Mouse (Mus musculus) hindbrain, embryonic 14.5 days (tissue): ENCODE measurements at regions not wholly inside any gene's neighbourhood (a gene's known extent, or its start where the extent isn't known, plus 50 kb on each side); places are given as distances from the start of the nearest gene placed in this dataset.

Source experiments
- ATAC-seq: fragments of 200-750 bp; cut with Nextera tagmentation; 2 replicates; pipeline ENCODE4 v1.8.0; 2017; ENCODE audit warnings: moderate number of reproducible peaks, mild to moderate bottlenecking, moderate TSS enrichment, moderate library complexity; ENCODE audit not compliant: low FRiP score
- DNase-seq: peaks from one replicate; pipeline ENCODE4 v3.0.0-alpha.2; 2015; ENCODE audit warnings: low spot score
- H3K27ac ChIP-seq: fragments of 300-500 bp; sonication (generic); 2 replicates; pipeline ENCODE4 v1.5.1; 2014; ENCODE audit warnings: mild to moderate bottlenecking, moderate library complexity
- H3K27me3 ChIP-seq: fragments of 300-500 bp; sonication (generic); 2 replicates; pipeline ENCODE4 v1.6.1; 2014; ENCODE audit warnings: mild to moderate bottlenecking, low read length, mixed read lengths; ENCODE audit not compliant: control insufficient read depth, insufficient read depth
- H3K36me3 ChIP-seq: fragments of 300-500 bp; sonication (generic); replicated peaks from 2 replicates; pipeline ENCODE4 v1.6.1; 2014; ENCODE audit not compliant: control insufficient read depth, insufficient read depth
- H3K4me1 ChIP-seq: fragments of 300-500 bp; sonication (generic); replicated peaks from 2 replicates; pipeline ENCODE4 v1.6.1; 2014; ENCODE audit warnings: antibody characterized with exemption, low read length, mixed read lengths; ENCODE audit not compliant: control insufficient read depth, insufficient read depth
- H3K4me2 ChIP-seq: fragments of 300-500 bp; sonication (generic); replicated peaks from 2 replicates; pipeline ENCODE4 v1.6.1; 2014; ENCODE audit warnings: mild to moderate bottlenecking, moderate library complexity
- H3K4me3 ChIP-seq: fragments of 300-500 bp; sonication (generic); replicated peaks from 2 replicates; pipeline ENCODE4 v1.5.1; 2014; ENCODE audit warnings: mild to moderate bottlenecking, low read length
- H3K9ac ChIP-seq: fragments of 300-500 bp; sonication (generic); 2 replicates; pipeline ENCODE4 v1.6.1; 2014
- H3K9me3 ChIP-seq: fragments of 300-500 bp; sonication (generic); 2 replicates; pipeline ENCODE4 v1.6.1; 2016; ENCODE audit warnings: low read length; ENCODE audit not compliant: control insufficient read depth
- WGBS: fragments of 180-500 bp; shearing (Covaris S2); extraction: QIAGEN DNeasy Blood & Tissue Kit; methylation state at CpG from one replicate; pipeline ENCODE4 v1.1.7; 2014; 5-methylcytosine and 5-hydroxymethylcytosine counted together

GRCm38 (mm10) chr15:68384571-68385335 lies 1884.0 kb upstream of the Lrrc6 start:
- DNase-seq (no peak), ATAC-seq (no peak)
- no peak overlapping the region for H3K4me3 ChIP-seq
- WGBS, result 61% methylated on average over 10 of the region's 10 CpGs
- no peaks in the 10 kb centered on the region for H3K36me3 ChIP-seq
- H3K9ac ChIP-seq, result no peak overlapping the region
- no peaks in the 10 kb centered on the region for H3K9me3 ChIP-seq
- no peaks in the 10 kb centered on the region for H3K27me3 ChIP-seq
- no peak overlapping the region for H3K4me2 ChIP-seq
- H3K27ac ChIP-seq, result no peak overlapping the region
- H3K4me1 ChIP-seq, result no peaks in the 10 kb centered on the region

DNA sequence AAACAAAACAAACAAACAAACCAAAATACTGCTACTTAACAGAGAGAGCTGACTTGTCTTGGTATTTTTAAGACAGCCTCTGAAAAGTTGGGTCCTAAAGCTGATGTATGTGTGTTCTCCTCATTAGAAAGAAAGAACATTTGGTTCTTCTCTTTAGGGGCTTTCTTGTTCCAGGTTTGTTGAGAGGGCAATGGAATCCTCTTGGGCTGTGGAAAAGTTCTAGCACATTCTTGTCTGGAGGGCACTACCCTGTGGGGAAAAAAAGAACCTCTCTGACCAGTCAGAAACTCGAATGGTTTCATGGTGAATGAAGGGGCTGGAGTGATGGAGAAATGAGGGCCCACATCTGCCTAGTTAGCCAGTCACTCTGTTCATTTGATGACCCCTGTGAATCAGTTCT lies 1874.5 kb upstream of the Lrrc6 start:
- Histone ChIP-seq H3K9me3 (no peaks in the 10 kb centered on the region), H3K9ac (no peak overlapping the region), H3K27me3 (no peaks in the 10 kb centered on the region), H3K4me3 (no peak overlapping the region), H3K4me1 (no peaks in the 10 kb centered on the region), H3K36me3 (no peaks in the 10 kb centered on the region), H3K4me2 (no peak overlapping the region), H3K27ac (no peak overlapping the region)
- 41% methylated on average over 1 of the region's 1 CpGs for WGBS
- ATAC-seq, result no peak
- DNase-seq, result no peak

- Histone ChIP-seq H3K36me3 (no peaks in the 10 kb centered on the region), H3K27ac (no peak overlapping the region), H3K27me3 (no peaks in the 10 kb centered on the region), H3K4me3 (no peak overlapping the region), H3K4me1 (peaks cover 6% of the 10 kb centered on the region), H3K9me3 (no peaks in the 10 kb centered on the region), H3K9ac (no peak overlapping the region), H3K4me2 (no peak overlapping the region)
- ATAC-seq (no peak), DNase-seq (no peak)
- WGBS, result 91% methylated on average over 3 of the region's 3 CpGs
Measured at GRCm38 (mm10) chr15:68366816-68367215, 1866.1 kb upstream of the Lrrc6 start.

GRCm38 (mm10) chr15:68363058-68363735 lies 1862.5 kb upstream of the Lrrc6 start:
- peak; percentile 97 for ATAC-seq
- Histone ChIP-seq H3K4me3 (peak overlapping the region; percentile 83), H3K27ac (peak overlapping the region; percentile 97), H3K27me3 (no peaks in the 10 kb centered on the region), H3K9ac (peak overlapping the region; percentile 84), H3K4me2 (peak overlapping the region; percentile 86), H3K9me3 (no peaks in the 10 kb centered on the region), H3K36me3 (no peaks in the 10 kb centered on the region), H3K4me1 (peaks cover 19% of the 10 kb centered on the region)
- DNase-seq, result peak; percentile 99
- under 1% methylated on average over 54 of the region's 72 CpGs for WGBS

DNA sequence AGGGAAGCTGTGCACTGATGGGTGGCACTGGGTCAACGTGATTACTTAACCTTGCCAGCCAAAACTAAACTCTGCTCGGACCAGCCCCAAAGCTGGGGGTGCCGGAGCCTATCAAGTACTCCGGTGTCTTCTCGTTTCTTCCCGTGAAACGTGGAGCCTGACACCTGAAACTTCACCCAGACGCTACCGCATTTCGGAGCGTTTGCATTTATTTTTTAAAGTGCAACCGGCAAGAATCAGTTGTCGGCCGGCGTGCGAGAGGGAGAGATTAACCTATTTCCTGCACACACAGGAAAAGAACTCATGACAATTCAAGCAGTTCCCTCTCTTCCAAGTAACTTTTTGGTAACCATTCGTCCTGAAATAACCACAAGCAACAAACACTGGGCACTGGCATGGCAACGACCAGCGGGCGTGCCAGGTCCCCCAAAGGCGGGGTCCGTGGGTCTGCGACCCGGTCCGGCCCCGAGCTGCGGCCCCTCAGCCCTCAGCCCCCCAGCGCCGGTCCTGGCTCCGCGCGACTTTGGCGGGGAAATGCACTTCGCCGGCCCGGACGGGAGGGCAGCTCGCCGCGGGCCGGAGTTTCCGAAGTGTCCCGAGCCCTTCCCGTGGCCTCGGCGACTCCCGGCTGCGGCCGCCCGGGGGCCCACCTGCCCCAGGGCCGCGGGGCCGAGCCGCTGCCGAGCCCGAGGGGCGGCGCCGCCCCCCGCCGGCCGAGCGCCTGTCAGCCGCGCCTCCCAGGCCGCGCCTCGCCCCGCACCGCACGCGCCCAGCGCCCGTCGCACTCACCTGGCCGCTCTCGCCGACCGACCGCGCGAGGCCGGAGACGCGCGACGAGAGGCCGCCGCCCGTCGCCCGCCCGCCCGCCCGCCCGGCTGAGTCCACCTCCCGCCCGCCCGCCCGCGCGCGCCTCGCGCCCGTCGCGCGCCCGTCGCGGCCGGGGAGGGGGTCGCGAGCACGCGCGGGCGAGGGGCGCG lies 1861.7 kb upstream of the Lrrc6 start:
- Histone ChIP-seq H3K4me3 (peak overlapping the region; percentile 83), H3K9ac (peak overlapping the region; percentile 84), H3K36me3 (no peaks in the 10 kb centered on the region), H3K4me2 (peak overlapping the region; percentile 86), H3K27me3 (no peaks in the 10 kb centered on the region), H3K27ac (peak overlapping the region; percentile 97), H3K9me3 (no peaks in the 10 kb centered on the region), H3K4me1 (peaks cover 19% of the 10 kb centered on the region)
- WGBS, result under 1% methylated on average over 77 of the region's 121 CpGs
- ATAC-seq (peak; percentile 60), DNase-seq (peak; percentile 45)

DNA sequence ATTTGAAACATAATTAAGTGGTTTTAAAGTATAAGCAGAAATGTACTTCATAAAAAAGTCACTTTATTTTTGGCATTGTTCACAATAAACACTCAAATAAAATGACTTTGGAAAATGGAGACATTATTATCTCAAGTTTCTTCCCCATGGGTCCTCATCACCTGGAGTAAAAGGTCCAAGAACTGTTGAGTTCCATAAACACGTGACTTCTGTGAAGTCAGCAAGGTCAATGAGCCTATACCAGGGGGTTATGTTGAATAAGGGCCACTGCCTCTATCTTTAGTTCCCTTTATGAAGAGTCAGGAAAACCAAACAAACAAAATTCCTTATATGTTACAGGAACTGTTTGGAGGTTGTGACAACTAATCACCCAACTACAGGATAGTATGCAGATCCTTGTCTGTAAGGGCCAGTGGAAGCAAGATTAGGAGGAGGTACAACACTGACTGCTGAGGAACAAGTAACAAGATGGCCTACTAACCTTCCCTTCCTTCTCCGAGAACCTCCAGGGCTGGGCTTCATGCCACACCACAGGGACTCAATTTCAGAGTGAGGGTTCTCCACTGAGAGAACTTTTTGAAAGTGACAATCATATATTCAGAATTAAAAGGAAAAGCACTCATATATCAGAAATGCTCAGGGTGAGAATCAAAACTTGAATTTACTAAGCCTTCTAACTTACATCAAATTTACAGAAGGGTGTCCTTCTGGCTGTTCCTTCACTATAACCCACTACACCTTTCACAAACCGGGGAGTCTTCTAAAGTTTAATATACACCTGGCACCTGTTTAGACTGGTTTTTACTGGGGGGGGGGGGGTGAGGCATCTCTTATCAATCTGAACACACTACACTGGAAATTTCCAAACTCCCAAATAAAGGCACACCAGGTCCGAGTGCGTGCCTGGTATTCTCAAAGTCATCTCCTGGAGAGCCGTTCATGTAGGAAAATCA lies 1860.5 kb upstream of the Lrrc6 start:
- Histone ChIP-seq H3K36me3 (no peaks in the 10 kb centered on the region), H3K9me3 (no peaks in the 10 kb centered on the region), H3K9ac (peak overlapping the region; percentile 84), H3K4me2 (peak overlapping the region; percentile 86), H3K27me3 (no peaks in the 10 kb centered on the region), H3K4me3 (peak overlapping the region; percentile 83), H3K27ac (no peak overlapping the region), H3K4me1 (peaks cover 19% of the 10 kb centered on the region)
- WGBS, result 49% methylated on average over 6 of the region's 6 CpGs
- no peak for DNase-seq
- ATAC-seq, result no peak

- Histone ChIP-seq H3K36me3 (no peaks in the 10 kb centered on the region), H3K9ac (no peak overlapping the region), H3K27me3 (no peaks in the 10 kb centered on the region), H3K4me3 (no peak overlapping the region), H3K4me2 (no peak overlapping the region), H3K27ac (no peak overlapping the region), H3K4me1 (peaks cover 19% of the 10 kb centered on the region), H3K9me3 (no peaks in the 10 kb centered on the region)
- 79% methylated on average over 3 of the region's 3 CpGs for WGBS
- ATAC-seq (no peak), DNase-seq (no peak)
Measured at GRCm38 (mm10) chr15:68359496-68359895, 1858.8 kb upstream of the Lrrc6 start.

- WGBS, result 93% methylated on average over 1 of the region's 1 CpGs
- ATAC-seq, result no peak
- Histone ChIP-seq H3K9ac (no peak overlapping the region), H3K27me3 (no peaks in the 10 kb centered on the region), H3K36me3 (no peaks in the 10 kb centered on the region), H3K27ac (no peak overlapping the region), H3K9me3 (no peaks in the 10 kb centered on the region), H3K4me1 (peaks cover 4% of the 10 kb centered on the region), H3K4me3 (no peak overlapping the region), H3K4me2 (no peak overlapping the region)
- DNase-seq, result no peak
Measured at GRCm38 (mm10) chr15:68355957-68356356, 1855.2 kb upstream of the Lrrc6 start.
